Mouse (Mus musculus) midbrain, postnatal 0 days (tissue): ENCODE measurements around the gene Gm20388. TPM values are rescaled to one million over a fixed set of nuclear protein-coding genes. Genes with fewer than 3 reads are reported as not detected.

Experiments used
- ATAC-seq: fragments of 200-750 bp; cut with Nextera tagmentation; 2 replicates; pipeline ENCODE4 v1.8.0; 2017; ENCODE audit warnings: moderate number of reproducible peaks, mild to moderate bottlenecking, moderate TSS enrichment, moderate library complexity; ENCODE audit not compliant: low FRiP score
- DNase-seq: peaks from one replicate; pipeline ENCODE4 v3.0.0-alpha.2; 2015; ENCODE audit warnings: low spot score
- H3K27ac ChIP-seq: fragments of 300-500 bp; sonication (generic); 2 replicates; pipeline ENCODE4 v1.5.1; 2014; ENCODE audit warnings: low read depth, mild to moderate bottlenecking, low read length, mixed read lengths
- H3K27me3 ChIP-seq: fragments of 300-500 bp; sonication (generic); 2 replicates; pipeline ENCODE4 v1.6.1; 2014; ENCODE audit warnings: low read length, control low read depth, mixed read lengths; ENCODE audit not compliant: insufficient read depth
- H3K36me3 ChIP-seq: fragments of 300-500 bp; sonication (generic); 2 replicates; pipeline ENCODE4 v1.6.1; 2014; ENCODE audit warnings: low read length, control low read depth, mixed read lengths; ENCODE audit not compliant: insufficient read depth
- H3K4me1 ChIP-seq: fragments of 300-500 bp; sonication (generic); 2 replicates; pipeline ENCODE4 v1.6.1; 2014; ENCODE audit warnings: mild to moderate bottlenecking, control low read depth, antibody characterized with exemption, low read length, mixed read lengths; ENCODE audit not compliant: insufficient read depth
- H3K4me2 ChIP-seq: fragments of 300-500 bp; sonication (generic); 2 replicates; pipeline ENCODE4 v1.6.1; 2014; ENCODE audit warnings: low read depth, mild to moderate bottlenecking, low read length, mixed read lengths; ENCODE audit not compliant: poor library complexity, severe bottlenecking
- H3K4me3 ChIP-seq: fragments of 300-500 bp; sonication (generic); 2 replicates; pipeline ENCODE4 v1.5.1; 2014; ENCODE audit warnings: low read depth, mild to moderate bottlenecking, low read length, moderate library complexity
- H3K9ac ChIP-seq: fragments of 300-500 bp; sonication (generic); replicated peaks from 2 replicates; pipeline ENCODE4 v1.6.1; 2014; ENCODE audit warnings: mild to moderate bottlenecking, low read length, moderate library complexity, mixed read lengths; ENCODE audit not compliant: poor library complexity, severe bottlenecking
- H3K9me3 ChIP-seq: fragments of 300-500 bp; sonication (generic); 2 replicates; pipeline ENCODE4 v1.6.1; 2016; ENCODE audit warnings: low read length, control low read depth
- CTCF ChIP-seq: IDR thresholded peaks from 2 replicates; pipeline ENCODE4 v1.5.1; 2016; ENCODE audit warnings: antibody characterized with exemption, mild to moderate bottlenecking
- WGBS: fragments of 180-500 bp; shearing (Covaris S2); extraction: QIAGEN DNeasy Blood & Tissue Kit; methylation state at CpG from one replicate; pipeline ENCODE4 v1.1.7; 2014; 5-methylcytosine and 5-hydroxymethylcytosine counted together
- polyA plus RNA-seq: library from polyadenylated mRNA; unstranded; fragments of >200 nt; fragmentation: Nextera tagmentation; extraction: Ambion mirVana; gene quantifications from 2 replicates; pipeline ENCODE4 v1.2.1, GENCODE M21; 2015
- total RNA-seq: library from RNA; depleted of rRNA; stranded (reverse); fragments of >200 nt; gene quantifications from 2 replicates; pipeline ENCODE4 v1.2.3, GENCODE M21; 2014

The Gm20388 gene
- total and polyA plus RNA-seq, 2 experiments from 2014 or later = 74.2 TPM; not detected in 1

DNA sequence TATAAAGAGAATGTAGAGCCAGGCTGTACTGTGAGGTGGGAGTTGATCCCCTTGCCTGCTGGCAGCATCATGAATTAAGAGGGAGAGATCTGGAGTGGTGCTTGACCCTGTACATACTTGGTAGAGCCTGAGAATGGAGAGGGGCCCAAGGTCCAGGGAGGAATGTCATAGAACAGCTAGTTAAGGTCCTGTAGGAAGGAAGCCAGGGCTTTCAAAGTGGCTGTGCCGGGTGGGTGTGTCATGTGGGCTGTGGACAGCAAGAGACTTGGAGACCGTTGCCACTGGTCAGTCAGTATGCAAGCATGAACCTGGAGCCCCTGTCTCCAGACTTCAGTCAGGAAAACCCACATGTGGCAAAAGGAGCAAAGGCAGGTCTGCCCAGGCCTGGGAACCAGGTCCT lies 2414.6 kb downstream of the Gm20388 start:
- ATAC-seq = no peak
- 69% methylated on average over 2 of the region's 2 CpGs for WGBS
- no peak for DNase-seq
- H3K9ac ChIP-seq = no peak overlapping the region
- H3K27me3 ChIP-seq = no peaks in the 10 kb centered on the region
- H3K4me2 ChIP-seq = no peak overlapping the region
- no peak for TF ChIP-seq CTCF
- H3K9me3 ChIP-seq = no peaks in the 10 kb centered on the region
- H3K4me1 ChIP-seq = peaks cover 7% of the 10 kb centered on the region; the same call in 1 of the 2 replicates
- H3K27ac ChIP-seq = no peak overlapping the region
- H3K4me3 ChIP-seq = no peak overlapping the region
- H3K36me3 ChIP-seq = no peaks in the 10 kb centered on the region

GRCm38 (mm10) chr8:122326114-122326542 lies 2415.5 kb downstream of the Gm20388 start:
- Histone ChIP-seq H3K27me3 (no peaks in the 10 kb centered on the region), H3K4me2 (peak overlapping the region; percentile 28), H3K27ac (no peak overlapping the region), H3K4me3 (no peak overlapping the region), H3K4me1 (peaks cover 7% of the 10 kb centered on the region; the same call in 1 of the 2 replicates), H3K9me3 (no peaks in the 10 kb centered on the region), H3K9ac (peak overlapping the region; percentile 39; the same call in 1 of the 2 replicates), H3K36me3 (no peaks in the 10 kb centered on the region)
- no peak for ATAC-seq
- TF ChIP-seq CTCF = no peak
- 30% methylated on average over 14 of the region's 14 CpGs for WGBS
- no peak for DNase-seq

GRCm38 (mm10) chr8:122329072-122329471 lies 2418.4 kb downstream of the Gm20388 start:
- no peak for ATAC-seq
- no peak for TF ChIP-seq CTCF
- H3K27ac ChIP-seq = no peak overlapping the region

GRCm38 (mm10) chr8:122329553-122330239 lies 2419.1 kb downstream of the Gm20388 start:
- ATAC-seq (no peak), DNase-seq (peak; percentile 48)
- peaks cover 2% of the 10 kb centered on the region; the same call in 1 of the 2 replicates for H3K4me1 ChIP-seq
- no peak overlapping the region for H3K9ac ChIP-seq
- H3K27ac ChIP-seq = no peak overlapping the region
- 51% methylated on average over 22 of the region's 22 CpGs for WGBS
- H3K4me2 ChIP-seq = no peak overlapping the region
- H3K4me3 ChIP-seq = no peak overlapping the region
- H3K36me3 ChIP-seq = no peaks in the 10 kb centered on the region; the same call in 1 of the 2 replicates
- no peaks in the 10 kb centered on the region for H3K9me3 ChIP-seq
- 0 out of 2 replicates have a peak, but pooled peaks cover 6% of the 10 kb centered on the region for H3K27me3 ChIP-seq
- TF ChIP-seq CTCF = no peak

More at GRCm38 (mm10) chr8:122329072-122329471, 2418.4 kb downstream of the Gm20388 start:
- H3K4me1 ChIP-seq = peaks cover 7% of the 10 kb centered on the region; the same call in 1 of the 2 replicates
- whole genome bisulfite sequencing = 67% methylated on average over 8 of the region's 8 CpGs
- DNase-seq = no peak
- H3K4me2 ChIP-seq = no peak overlapping the region
- H3K9ac ChIP-seq = no peak overlapping the region
- no peaks in the 10 kb centered on the region for H3K9me3 ChIP-seq
- H3K4me3 ChIP-seq = no peak overlapping the region
- H3K36me3 ChIP-seq = no peaks in the 10 kb centered on the region; the same call in 1 of the 2 replicates
- 0 out of 2 replicates have a peak, but pooled peaks cover 1% of the 10 kb centered on the region for H3K27me3 ChIP-seq

DNA sequence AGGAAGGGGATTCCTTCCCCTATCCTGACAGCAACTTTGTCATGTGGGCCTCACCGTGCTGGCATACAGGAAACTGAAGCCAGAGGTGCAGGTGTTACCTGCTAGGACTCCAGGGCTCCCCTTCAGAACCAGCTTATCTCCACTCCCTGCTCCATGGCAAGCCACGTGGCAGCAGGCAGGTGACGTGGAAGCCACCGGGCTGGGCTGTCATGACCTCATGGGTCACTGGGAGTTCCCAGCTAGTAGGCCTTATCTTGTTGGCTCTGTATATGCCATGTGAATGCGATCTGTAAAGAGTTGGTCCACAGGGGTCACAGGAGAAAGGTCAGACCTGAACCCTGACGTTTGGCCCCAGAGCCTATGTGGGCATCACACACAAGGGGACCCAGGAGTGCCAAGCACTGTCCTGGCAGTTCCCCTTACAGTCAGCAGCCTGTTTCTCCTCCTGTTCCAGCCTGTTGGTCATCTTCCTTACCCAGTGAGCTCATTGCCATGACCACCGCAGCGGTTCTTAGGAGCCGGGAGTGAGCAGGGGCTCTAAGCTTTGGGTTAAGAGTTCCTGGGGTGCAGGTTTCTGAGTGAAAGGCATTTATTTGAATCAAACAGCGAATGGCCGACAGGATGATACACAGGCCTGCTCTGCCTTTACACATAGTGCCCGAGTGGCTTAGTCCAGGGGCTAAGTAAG lies 2419.9 kb downstream of the Gm20388 start:
- H3K9ac ChIP-seq = peak overlapping the region; percentile 2
- H3K4me2 ChIP-seq = no peak overlapping the region
- DNase-seq (no peak), ATAC-seq (no peak)
- WGBS = 72% methylated on average over 12 of the region's 12 CpGs
- no peak for TF ChIP-seq CTCF
- H3K27ac ChIP-seq = no peak overlapping the region
- peaks cover 5% of the 10 kb centered on the region; the same call in 1 of the 2 replicates for H3K4me1 ChIP-seq
- H3K9me3 ChIP-seq = no peaks in the 10 kb centered on the region
- H3K4me3 ChIP-seq = no peak overlapping the region
- no peaks in the 10 kb centered on the region; the same call in 1 of the 2 replicates for H3K36me3 ChIP-seq
- 0 out of 2 replicates have a peak, but pooled peaks cover 10% of the 10 kb centered on the region for H3K27me3 ChIP-seq
